Mouse (Mus musculus): ENCODE measurements around the gene Atp6v1b1. TPM values are rescaled to one million over a fixed set of nuclear protein-coding genes. Genes with fewer than 3 reads are reported as not detected.
A peak's percentile ranks its signal among the peaks of the same experiment; 100 is the strongest.

The Atp6v1b1 gene
- total and polyA plus RNA-seq, 2 experiments from 2014 or later: 0.07 to 0.77 TPM

DNA sequence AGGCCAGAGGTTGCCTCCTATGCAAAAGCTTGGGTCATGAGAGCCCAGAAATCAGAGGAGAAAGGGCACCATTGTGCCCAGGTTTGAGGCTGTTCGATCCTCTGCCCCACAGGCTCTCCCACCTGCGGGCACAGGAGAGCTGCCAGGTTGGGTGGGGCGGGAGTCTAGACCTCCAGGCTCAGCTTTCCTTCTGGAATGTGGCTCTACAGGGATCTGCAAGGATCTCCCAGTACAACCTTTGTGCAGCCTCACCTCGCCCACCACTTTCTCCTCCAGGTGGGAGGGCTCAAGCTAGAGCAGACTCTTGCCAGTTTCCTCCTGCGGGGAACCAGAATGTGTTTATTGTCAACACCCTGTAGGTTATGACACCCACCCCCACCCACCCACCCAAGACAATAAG lies 1.8 kb downstream of the Atp6v1b1 start:
- DNase-seq (ENCODE audit: low spot score): no peak
- H3K36me3 ChIP-seq (ENCODE audit: insufficient read depth, low read length): no peaks in the 10 kb centered on the region
- no peak overlapping the region for H3K27ac ChIP-seq (ENCODE audit: low read depth, low read length)
- TF ChIP-seq CTCF (IDR thresholded peaks at IDR 0.05): no peak
- no peak for ATAC-seq (ENCODE audit: low FRiP score)
- no peak overlapping the region for H3K9ac ChIP-seq (replicated peaks; ENCODE audit: low read length, poor library complexity, severe bottlenecking)
- H3K9me3 ChIP-seq (ENCODE audit: low read length): no peaks in the 10 kb centered on the region
- no peak overlapping the region for H3K4me3 ChIP-seq (ENCODE audit: low read depth, low read length)
- 71% methylated on average over 5 of the region's 5 CpGs for WGBS
- no peaks in the 10 kb centered on the region for H3K4me1 ChIP-seq (ENCODE audit: insufficient read depth, low read length)
- no peak overlapping the region for H3K4me2 ChIP-seq (ENCODE audit: low read depth, low read length, poor library complexity, severe bottlenecking)
- no peaks in the 10 kb centered on the region for H3K27me3 ChIP-seq (ENCODE audit: insufficient read depth, low read length)

- H3K4me2 ChIP-seq (ENCODE audit: low read depth, low read length, poor library complexity, severe bottlenecking): no peak overlapping the region
- no peaks in the 10 kb centered on the region; the same call in 1 of the 2 replicates for H3K27me3 ChIP-seq (ENCODE audit: insufficient read depth, low read length)
- H3K4me1 ChIP-seq (ENCODE audit: insufficient read depth, low read length): no peaks in the 10 kb centered on the region
- no peaks in the 10 kb centered on the region for H3K9me3 ChIP-seq (ENCODE audit: low read length)
- H3K4me3 ChIP-seq (ENCODE audit: low read depth, low read length): no peak overlapping the region
- ATAC-seq (ENCODE audit: low FRiP score) (no peak), DNase-seq (ENCODE audit: low spot score) (no peak)
- H3K36me3 ChIP-seq (ENCODE audit: insufficient read depth, low read length): no peaks in the 10 kb centered on the region
- H3K9ac ChIP-seq (replicated peaks; ENCODE audit: low read length, poor library complexity, severe bottlenecking): no peak overlapping the region
- TF ChIP-seq CTCF (IDR thresholded peaks at IDR 0.05): no peak
- 55% methylated on average over 2 of the region's 2 CpGs for WGBS
- no peak overlapping the region for H3K27ac ChIP-seq (ENCODE audit: low read depth, low read length)
Observed at GRCm38 (mm10) chr6:83745466-83745865, 2.7 kb downstream of the Atp6v1b1 start.

DNA sequence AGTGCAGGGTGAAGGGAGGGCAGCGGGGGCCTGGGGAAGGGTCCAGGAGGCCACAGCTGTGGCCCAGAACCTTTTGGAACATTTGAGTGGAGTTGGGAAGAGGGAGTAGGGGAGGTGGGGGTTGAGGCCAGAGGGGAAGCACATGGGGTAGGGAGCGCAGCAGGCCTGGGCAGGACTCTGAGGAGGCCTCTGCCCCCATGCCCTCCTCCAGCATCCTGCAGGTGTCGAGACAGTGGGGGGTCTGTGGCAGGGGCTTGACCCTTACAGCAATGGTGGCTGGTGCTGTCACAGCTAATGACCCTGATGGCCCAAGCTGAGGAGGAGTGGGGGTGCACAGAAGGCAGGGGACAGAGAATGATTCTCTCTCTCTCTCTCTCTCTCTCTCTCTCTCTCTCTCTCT lies 6.5 kb downstream of the Atp6v1b1 start:
- Histone ChIP-seq H3K27ac (ENCODE audit: low read depth, low read length) (no peak overlapping the region), H3K4me3 (ENCODE audit: low read depth, low read length) (no peak overlapping the region), H3K9ac (replicated peaks; ENCODE audit: low read length, poor library complexity, severe bottlenecking) (no peak overlapping the region), H3K27me3 (ENCODE audit: insufficient read depth, low read length) (peaks cover 10% of the 10 kb centered on the region), H3K36me3 (ENCODE audit: insufficient read depth, low read length) (no peaks in the 10 kb centered on the region), H3K4me2 (ENCODE audit: low read depth, low read length, poor library complexity, severe bottlenecking) (no peak overlapping the region), H3K9me3 (ENCODE audit: low read length) (no peaks in the 10 kb centered on the region), H3K4me1 (ENCODE audit: insufficient read depth, low read length) (no peaks in the 10 kb centered on the region)
- 77% methylated on average over 2 of the region's 3 CpGs for WGBS
- ATAC-seq (ENCODE audit: low FRiP score): no peak
- TF ChIP-seq CTCF (IDR thresholded peaks at IDR 0.05): no peak
- DNase-seq (ENCODE audit: low spot score): no peak

DNA sequence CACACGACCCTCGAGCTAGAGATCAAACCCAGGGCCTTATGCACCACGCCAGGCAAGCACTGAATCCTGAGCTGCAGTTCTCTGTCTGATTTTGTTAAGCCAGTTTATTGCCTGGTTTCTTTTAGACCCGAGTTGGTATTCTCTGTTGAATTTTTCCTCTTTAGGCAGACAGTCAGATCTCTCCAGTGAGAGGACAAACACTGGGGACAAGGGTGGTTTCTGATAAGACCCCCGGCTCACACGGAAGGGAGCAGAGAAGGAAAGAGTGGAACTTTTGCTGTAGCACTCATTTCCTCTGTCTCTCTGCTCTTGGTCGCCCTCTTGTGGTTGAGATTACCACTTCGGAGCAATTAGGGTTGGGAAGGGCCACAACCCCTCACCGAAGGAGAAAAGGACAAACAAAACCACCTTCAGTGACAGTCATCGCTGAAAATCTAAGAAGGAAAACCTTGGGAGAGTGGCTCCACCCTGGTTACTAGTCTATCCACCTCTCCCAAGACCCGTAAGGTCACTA lies 7.4 kb downstream of the Atp6v1b1 start:
- H3K36me3 ChIP-seq (ENCODE audit: insufficient read depth, low read length): no peaks in the 10 kb centered on the region
- ATAC-seq (ENCODE audit: low FRiP score) (no peak), DNase-seq (ENCODE audit: low spot score) (peak; percentile 35)
- H3K4me1 ChIP-seq (ENCODE audit: insufficient read depth, low read length): no peaks in the 10 kb centered on the region
- H3K27me3 ChIP-seq (ENCODE audit: insufficient read depth, low read length): peaks cover 10% of the 10 kb centered on the region
- no peak overlapping the region for H3K4me3 ChIP-seq (ENCODE audit: low read depth, low read length)
- H3K9ac ChIP-seq (replicated peaks; ENCODE audit: low read length, poor library complexity, severe bottlenecking): no peak overlapping the region
- no peak overlapping the region for H3K4me2 ChIP-seq (ENCODE audit: low read depth, low read length, poor library complexity, severe bottlenecking)
- no peak overlapping the region for H3K27ac ChIP-seq (ENCODE audit: low read depth, low read length)
- TF ChIP-seq CTCF (IDR thresholded peaks at IDR 0.05): peak; percentile 86
- 9% methylated on average over 11 of the region's 11 CpGs for WGBS
- no peaks in the 10 kb centered on the region for H3K9me3 ChIP-seq (ENCODE audit: low read length)

GRCm38 (mm10) chr6:83756051-83756450 lies 13.3 kb downstream of the Atp6v1b1 start:
- H3K27me3 ChIP-seq (ENCODE audit: insufficient read depth, low read length): peaks cover 41% of the 10 kb centered on the region
- WGBS: 78% methylated on average over 9 of the region's 9 CpGs
- TF ChIP-seq CTCF (IDR thresholded peaks at IDR 0.05): no peak

GRCm38 (mm10) chr6:83762344-83762743 lies 19.6 kb downstream of the Atp6v1b1 start, which contains the start of gene Ankrd53:
Ankrd53 (plus strand) TSS chr6:83762644.
- H3K9me3 ChIP-seq (ENCODE audit: low read length): no peaks in the 10 kb centered on the region
- no peak within 1 kb of the TSS for H3K9ac ChIP-seq (replicated peaks; ENCODE audit: low read length, poor library complexity, severe bottlenecking)
- peaks cover 63% of the 10 kb centered on the region for H3K27me3 ChIP-seq (ENCODE audit: insufficient read depth, low read length)
- no peak within 1 kb of the TSS for H3K27ac ChIP-seq (ENCODE audit: low read depth, low read length)
- ATAC-seq (ENCODE audit: low FRiP score) (no peak), DNase-seq (ENCODE audit: low spot score) (no peak)
- TF ChIP-seq CTCF (IDR thresholded peaks at IDR 0.05): no peak
- H3K36me3 ChIP-seq (ENCODE audit: insufficient read depth, low read length): no peaks in the 10 kb centered on the region
- no peaks in the 10 kb centered on the region; the same call in 1 of the 2 replicates for H3K4me1 ChIP-seq (ENCODE audit: insufficient read depth, low read length)
- peak within 1 kb of the TSS; percentile 36; the same call in 1 of the 2 replicates for H3K4me2 ChIP-seq (ENCODE audit: low read depth, low read length, poor library complexity, severe bottlenecking)
- H3K4me3 ChIP-seq (ENCODE audit: low read depth, low read length): peak within 1 kb of the TSS; percentile 10; the same call in 1 of the 2 replicates
- 39% methylated on average over 6 of the region's 6 CpGs for WGBS

More at GRCm38 (mm10) chr6:83756051-83756450, 13.3 kb downstream of the Atp6v1b1 start:
- Histone ChIP-seq H3K9ac (replicated peaks; ENCODE audit: low read length, poor library complexity, severe bottlenecking) (no peak overlapping the region), H3K4me2 (ENCODE audit: low read depth, low read length, poor library complexity, severe bottlenecking) (no peak overlapping the region), H3K36me3 (ENCODE audit: insufficient read depth, low read length) (no peaks in the 10 kb centered on the region), H3K9me3 (ENCODE audit: low read length) (no peaks in the 10 kb centered on the region), H3K4me3 (ENCODE audit: low read depth, low read length) (no peak overlapping the region), H3K27ac (ENCODE audit: low read depth, low read length) (no peak overlapping the region), H3K4me1 (ENCODE audit: insufficient read depth, low read length) (no peaks in the 10 kb centered on the region; the same call in 1 of the 2 replicates)
- ATAC-seq (ENCODE audit: low FRiP score) (no peak), DNase-seq (ENCODE audit: low spot score) (no peak)

Measured in midbrain, postnatal 0 days (tissue).